Mouse (Mus musculus): ENCODE measurements around the gene Mrm1. TPM values are rescaled to one million over a fixed set of nuclear protein-coding genes. Genes with fewer than 3 reads are reported as not detected.
A peak's percentile ranks its signal among the peaks of the same experiment; 100 is the strongest.
"Not testable (repeated sequence)": the region's sequence is repeated elsewhere in the genome, so short reads cannot be mapped to it uniquely, and the experiment has no call there.

Gene Mrm1
- polyA plus RNA-seq (2016; fragmentation: Nextera tagmentation; extraction: Ambion mirVana) = 9.4 and 10.7 TPM in 2 replicates

DNA sequence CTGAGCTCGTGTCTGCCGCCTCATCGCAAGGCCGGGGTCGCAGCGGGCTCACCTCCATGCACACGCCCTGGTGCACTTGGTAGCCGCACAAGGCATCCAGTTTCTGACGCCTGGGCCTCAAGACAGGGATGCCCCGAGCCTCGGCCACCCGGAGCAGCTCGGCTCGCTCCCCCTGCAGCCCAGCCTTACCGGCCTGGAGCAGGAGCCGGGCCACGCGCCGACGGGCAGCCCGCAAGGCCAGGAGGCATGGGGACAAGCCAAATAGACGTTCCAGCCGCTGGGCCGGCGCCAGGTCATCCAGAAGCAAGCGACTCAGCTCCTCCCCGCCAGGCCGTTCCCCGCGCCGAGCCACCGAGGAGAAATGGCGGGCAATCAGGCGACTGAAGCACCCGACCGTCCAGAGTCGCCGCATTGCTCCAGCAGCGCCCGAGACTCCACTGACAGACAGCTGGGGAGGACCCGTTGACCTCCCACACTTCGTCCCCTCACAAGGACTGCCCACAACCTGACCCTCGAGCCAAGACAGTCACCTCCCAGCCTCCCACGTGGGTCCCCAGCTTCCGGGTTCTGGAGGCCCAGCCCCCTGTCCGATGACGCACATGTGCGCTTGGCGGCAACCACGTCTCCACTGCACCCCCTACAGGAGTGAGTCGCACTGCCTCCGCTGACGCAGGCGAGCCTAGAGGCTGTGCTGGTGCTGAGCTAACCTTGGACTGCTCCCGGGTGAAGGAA is at the start of gene Mrm1:
TSS of gene Mrm1 (minus strand) at position 555 of the 732 bp plus-strand sequence.
- Histone ChIP-seq H3K9ac (replicated peaks) (peak within 1 kb of the TSS; percentile 65), H3K4me2 (peak within 1 kb of the TSS; percentile 100), H3K27me3 (no peaks in the 10 kb centered on the region), H3K27ac (peak within 1 kb of the TSS; percentile 53), H3K4me3 (replicated peaks) (peak within 1 kb of the TSS; percentile 71), H3K36me3 (no peaks in the 10 kb centered on the region), H3K9me3 (no peaks in the 10 kb centered on the region), H3K4me1 (replicated peaks) (0 out of 2 replicates have a peak, but pooled peaks cover 9% of the 10 kb centered on the region)
- WGBS = under 1% methylated on average over 55 of the region's 55 CpGs
- ATAC-seq (ENCODE audit: insufficient number of reproducible peaks, insufficient read depth, low FRiP score, low TSS enrichment, low read depth) = peak; percentile 75

DNA sequence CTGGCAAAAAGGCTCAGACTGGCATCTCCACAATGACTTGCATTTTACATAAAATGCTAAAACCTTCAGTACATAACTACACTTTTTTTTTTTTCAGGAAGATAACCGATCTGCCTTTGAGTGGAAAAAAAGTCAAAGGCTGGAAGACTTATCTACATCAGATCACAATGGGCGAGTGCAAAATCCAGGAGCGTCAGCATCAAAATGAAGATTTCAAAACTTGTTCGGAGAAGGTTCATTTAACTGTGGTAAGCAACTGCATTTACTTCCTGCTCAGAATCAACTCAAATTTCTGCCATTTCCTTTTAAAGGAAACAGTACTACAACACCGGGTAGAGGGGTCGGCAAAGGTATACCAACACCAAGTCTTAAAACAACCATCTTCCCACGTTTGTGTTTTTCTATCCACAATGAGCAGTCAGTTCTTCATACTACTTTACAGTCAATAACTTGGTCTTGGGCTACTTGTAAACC is 49.5 kb upstream of the Mrm1 start:
- WGBS = 14% methylated on average over 7 of the region's 7 CpGs

DNA sequence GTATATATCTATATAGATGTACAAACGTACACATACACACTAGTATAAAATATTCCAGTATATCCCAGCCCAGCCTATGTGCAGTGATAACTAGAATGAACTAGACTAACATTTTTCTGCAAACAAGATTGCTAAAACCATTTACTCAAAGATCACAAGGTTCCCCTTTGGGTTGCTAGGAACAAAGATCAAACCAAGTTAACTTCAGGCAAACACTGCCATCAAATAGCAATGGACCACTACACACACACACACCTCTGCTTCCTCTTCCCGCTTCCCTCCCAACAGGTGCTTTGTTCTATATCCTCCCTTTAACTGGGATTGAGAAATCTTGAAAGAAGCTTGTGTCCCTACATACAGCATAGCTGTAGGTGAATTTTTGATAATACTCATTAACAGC is 48.3 kb upstream of the Mrm1 start:
- Histone ChIP-seq H3K27ac (no peak overlapping the region), H3K4me1 (replicated peaks) (peaks cover 20% of the 10 kb centered on the region), H3K9me3 (no peaks in the 10 kb centered on the region), H3K4me3 (replicated peaks) (no peak overlapping the region), H3K4me2 (peak overlapping the region; percentile 18), H3K9ac (replicated peaks) (no peak overlapping the region), H3K27me3 (no peaks in the 10 kb centered on the region), H3K36me3 (no peaks in the 10 kb centered on the region; the same call in 1 of the 2 replicates)
- ATAC-seq (ENCODE audit: insufficient number of reproducible peaks, insufficient read depth, low FRiP score, low TSS enrichment, low read depth) = no peak
- WGBS = 84% methylated on average over 2 of the region's 2 CpGs

More for the DNA sequence above, 49.5 kb upstream of the Mrm1 start:
- H3K4me1 ChIP-seq (replicated peaks) = peaks cover 20% of the 10 kb centered on the region
- H3K36me3 ChIP-seq = no peaks in the 10 kb centered on the region; the same call in 1 of the 2 replicates
- H3K27me3 ChIP-seq = no peaks in the 10 kb centered on the region
- ATAC-seq (ENCODE audit: insufficient number of reproducible peaks, insufficient read depth, low FRiP score, low TSS enrichment, low read depth) = no peak
- H3K4me2 ChIP-seq = peak overlapping the region; percentile 68
- peak overlapping the region; percentile 93 for H3K4me3 ChIP-seq (replicated peaks)
- H3K27ac ChIP-seq = peak overlapping the region; percentile 98; the same call in 1 of the 2 replicates
- no peaks in the 10 kb centered on the region for H3K9me3 ChIP-seq
- peak overlapping the region; percentile 93 for H3K9ac ChIP-seq (replicated peaks)

DNA sequence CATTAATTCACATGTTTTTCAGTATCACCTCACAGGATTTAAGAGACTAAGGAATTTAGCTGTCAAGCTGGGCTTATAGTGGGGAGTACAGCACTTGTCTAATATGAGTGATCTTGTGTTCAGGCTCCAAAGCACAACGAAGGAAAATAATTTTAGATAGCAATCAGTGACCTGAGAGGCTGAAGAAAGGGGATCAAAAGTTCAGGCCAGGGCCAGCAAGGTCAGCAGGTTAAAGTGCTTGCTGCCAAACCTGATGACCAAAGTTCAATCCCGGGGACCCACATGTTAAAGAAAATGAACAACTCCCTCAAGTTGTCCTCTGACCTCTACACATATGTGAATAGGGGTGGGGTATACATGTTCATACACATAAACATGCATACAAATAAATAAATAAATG is 46.0 kb upstream of the Mrm1 start:
- 49% methylated on average over 2 of the region's 2 CpGs for WGBS
- no peak for ATAC-seq (ENCODE audit: insufficient number of reproducible peaks, insufficient read depth, low FRiP score, low TSS enrichment, low read depth)
- Histone ChIP-seq H3K4me1 (replicated peaks) (peaks cover 17% of the 10 kb centered on the region), H3K27me3 (no peaks in the 10 kb centered on the region), H3K4me2 (no peak overlapping the region), H3K36me3 (peaks cover 16% of the 10 kb centered on the region), H3K4me3 (replicated peaks) (no peak overlapping the region), H3K9ac (replicated peaks) (no peak overlapping the region), H3K27ac (no peak overlapping the region), H3K9me3 (no peaks in the 10 kb centered on the region)

DNA sequence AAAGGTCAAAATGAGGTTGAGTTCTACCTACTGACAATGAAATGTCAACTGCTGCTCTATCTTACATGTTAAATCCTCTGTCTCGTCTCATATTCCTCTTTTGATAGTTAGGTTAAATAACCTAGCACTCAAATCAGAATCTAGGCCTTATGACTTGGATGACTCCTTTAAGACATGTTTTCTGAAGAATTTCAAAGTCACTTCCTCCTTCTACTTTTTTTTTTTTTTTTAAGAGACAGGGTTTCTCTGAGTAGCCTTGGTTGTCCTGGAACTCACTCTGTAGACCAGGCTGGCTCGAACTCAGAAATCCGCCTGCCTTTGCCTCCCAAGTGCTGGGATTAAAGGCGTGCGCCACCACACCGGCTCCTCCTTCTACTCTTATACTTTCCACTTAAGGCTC is 36.0 kb upstream of the Mrm1 start:
- Histone ChIP-seq H3K27ac (no peak overlapping the region), H3K4me1 (replicated peaks) (no peaks in the 10 kb centered on the region), H3K9ac (replicated peaks) (no peak overlapping the region), H3K4me3 (replicated peaks) (no peak overlapping the region), H3K9me3 (no peaks in the 10 kb centered on the region), H3K27me3 (no peaks in the 10 kb centered on the region), H3K4me2 (no peak overlapping the region), H3K36me3 (peaks cover 83% of the 10 kb centered on the region)
- WGBS = 96% methylated on average over 6 of the region's 6 CpGs
- no peak for ATAC-seq (ENCODE audit: insufficient number of reproducible peaks, insufficient read depth, low FRiP score, low TSS enrichment, low read depth)

DNA sequence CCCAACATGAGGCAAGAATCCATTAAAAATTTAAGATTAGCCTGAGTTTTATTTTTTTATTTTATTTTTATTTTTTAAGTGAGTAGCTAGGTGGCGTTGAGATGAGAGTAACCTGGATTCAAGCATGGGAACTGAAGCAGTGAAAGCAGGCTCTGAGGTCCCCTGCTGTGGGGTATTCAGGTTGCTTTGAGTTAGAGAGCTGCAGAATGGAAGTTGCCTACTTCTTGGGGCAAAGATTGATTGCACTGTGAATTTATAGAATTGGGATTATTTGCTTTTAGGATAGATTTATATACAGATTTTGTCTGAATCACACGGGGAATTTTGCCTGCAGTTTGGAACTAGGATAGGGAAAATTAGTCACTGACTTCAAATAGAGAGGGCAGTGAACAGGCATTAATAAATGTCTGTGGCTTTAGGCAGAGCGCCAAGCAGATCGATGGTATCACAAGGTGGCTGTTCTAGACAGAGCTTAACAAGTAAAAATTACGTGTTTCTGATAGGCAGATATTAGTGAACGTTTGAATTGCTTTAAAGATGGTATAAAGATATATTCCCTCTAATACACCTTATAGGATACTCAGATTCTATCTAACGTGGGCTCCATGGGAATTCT is 28.3 kb upstream of the Mrm1 start:
- no peaks in the 10 kb centered on the region for H3K27me3 ChIP-seq
- no peak for ATAC-seq (ENCODE audit: insufficient number of reproducible peaks, insufficient read depth, low FRiP score, low TSS enrichment, low read depth)
- H3K9ac ChIP-seq (replicated peaks) = no peak overlapping the region
- peaks cover 79% of the 10 kb centered on the region for H3K36me3 ChIP-seq
- no peak overlapping the region for H3K27ac ChIP-seq
- H3K4me2 ChIP-seq = no peak overlapping the region
- no peaks in the 10 kb centered on the region for H3K9me3 ChIP-seq
- no peaks in the 10 kb centered on the region for H3K4me1 ChIP-seq (replicated peaks)
- no peak overlapping the region for H3K4me3 ChIP-seq (replicated peaks)
- WGBS = 88% methylated on average over 7 of the region's 7 CpGs

DNA sequence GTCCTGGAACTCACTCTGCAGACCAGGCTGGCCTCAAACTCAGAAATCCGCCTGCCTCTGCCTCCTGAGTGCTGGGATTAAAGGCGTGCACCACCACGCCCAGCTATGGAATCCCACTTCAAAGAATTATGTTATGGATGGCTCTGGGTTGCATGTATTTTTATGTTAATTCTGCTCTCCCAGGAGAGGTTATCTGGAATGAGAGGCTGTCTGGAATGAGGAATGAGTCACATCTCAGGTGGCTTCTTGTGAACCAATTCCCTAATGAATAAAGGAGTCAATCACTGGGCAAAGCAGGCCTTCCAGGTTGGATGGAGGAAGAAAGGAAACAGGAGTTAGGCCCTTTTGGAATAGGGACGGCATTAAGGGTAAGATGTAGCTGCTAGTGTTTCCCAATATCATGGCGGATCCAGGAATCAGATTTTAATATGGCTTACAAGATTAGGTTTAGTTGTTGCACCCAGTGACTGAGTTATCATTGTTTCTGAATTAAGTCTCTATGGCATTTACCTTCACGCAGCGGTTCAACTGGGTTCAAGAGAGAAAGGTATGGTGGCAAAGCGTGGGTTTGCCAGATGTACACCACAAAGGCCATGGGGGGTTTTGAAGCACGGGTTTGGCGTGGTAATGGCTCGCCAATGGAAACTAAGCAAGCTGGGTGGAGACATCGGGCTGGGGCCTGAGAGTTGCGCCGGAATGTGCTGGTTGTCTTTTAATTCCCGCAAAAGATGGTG is 27.6 kb upstream of the Mrm1 start:
- 95% methylated on average over 15 of the region's 15 CpGs for WGBS
- Histone ChIP-seq H3K4me3 (replicated peaks) (no peak overlapping the region), H3K36me3 (peaks cover 79% of the 10 kb centered on the region), H3K27ac (no peak overlapping the region), H3K27me3 (no peaks in the 10 kb centered on the region), H3K9ac (replicated peaks) (no peak overlapping the region), H3K4me2 (no peak overlapping the region), H3K4me1 (replicated peaks) (no peaks in the 10 kb centered on the region), H3K9me3 (no peaks in the 10 kb centered on the region)
- no peak for ATAC-seq (ENCODE audit: insufficient number of reproducible peaks, insufficient read depth, low FRiP score, low TSS enrichment, low read depth)

DNA sequence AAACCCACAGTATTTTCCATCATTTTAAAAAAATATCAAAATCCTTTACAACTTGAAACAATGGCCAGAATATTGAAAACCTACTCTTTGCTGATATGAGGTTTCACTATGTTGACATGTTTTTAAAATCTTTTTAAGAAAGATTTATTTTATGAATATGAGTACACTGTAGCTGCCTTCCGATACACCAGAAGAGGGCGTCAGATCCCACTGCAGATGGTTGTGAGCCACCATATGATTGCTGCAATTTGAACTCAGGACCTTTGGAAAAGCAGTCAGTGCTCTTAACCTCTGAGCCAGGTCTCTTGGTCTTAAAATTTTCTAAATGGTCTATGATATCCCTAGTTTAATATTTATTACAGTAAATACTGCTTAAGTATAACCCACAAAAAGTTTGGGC is 20.0 kb upstream of the Mrm1 start:
- Histone ChIP-seq H3K9me3 (no peaks in the 10 kb centered on the region), H3K9ac (replicated peaks) (no peak overlapping the region), H3K27ac (no peak overlapping the region), H3K4me3 (replicated peaks) (no peak overlapping the region), H3K36me3 (peaks cover 88% of the 10 kb centered on the region), H3K4me2 (no peak overlapping the region), H3K4me1 (replicated peaks) (no peaks in the 10 kb centered on the region), H3K27me3 (no peaks in the 10 kb centered on the region)
- WGBS = 89% methylated on average over 2 of the region's 2 CpGs
- no peak for ATAC-seq (ENCODE audit: insufficient number of reproducible peaks, insufficient read depth, low FRiP score, low TSS enrichment, low read depth)

DNA sequence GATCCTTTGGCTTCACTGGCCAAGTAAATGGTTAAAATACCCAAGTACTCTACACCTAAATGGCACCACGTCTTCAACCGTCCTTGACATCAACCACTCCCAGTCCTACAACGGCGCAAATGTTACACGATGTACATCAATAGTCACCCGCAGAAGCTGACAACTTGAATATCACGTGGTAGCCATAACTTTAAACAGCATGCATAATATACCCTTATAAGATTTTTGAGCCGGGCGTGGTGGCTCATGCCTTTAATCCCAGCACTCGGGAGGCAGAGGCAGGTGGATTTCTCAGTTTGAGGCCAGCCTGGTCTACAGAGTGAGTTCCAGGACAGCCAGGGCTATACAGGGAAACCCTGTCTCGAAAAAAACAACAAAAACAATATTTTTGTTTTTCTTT is 10.2 kb upstream of the Mrm1 start:
- H3K9me3 ChIP-seq; H3K27me3 ChIP-seq; H3K4me1 ChIP-seq (replicated peaks); ATAC-seq (ENCODE audit: insufficient number of reproducible peaks, insufficient read depth, low FRiP score, low TSS enrichment, low read depth): not testable (repeated sequence)
- Histone ChIP-seq H3K4me3 (replicated peaks) (peak overlapping the region; percentile 79), H3K4me2 (peak overlapping the region; percentile 91), H3K36me3 (peaks cover 39% of the 10 kb centered on the region), H3K9ac (replicated peaks) (peak overlapping the region; percentile 75; the same call in 1 of the 2 replicates), H3K27ac (peak overlapping the region; percentile 63)
- 78% methylated on average over 11 of the region's 11 CpGs for WGBS

DNA sequence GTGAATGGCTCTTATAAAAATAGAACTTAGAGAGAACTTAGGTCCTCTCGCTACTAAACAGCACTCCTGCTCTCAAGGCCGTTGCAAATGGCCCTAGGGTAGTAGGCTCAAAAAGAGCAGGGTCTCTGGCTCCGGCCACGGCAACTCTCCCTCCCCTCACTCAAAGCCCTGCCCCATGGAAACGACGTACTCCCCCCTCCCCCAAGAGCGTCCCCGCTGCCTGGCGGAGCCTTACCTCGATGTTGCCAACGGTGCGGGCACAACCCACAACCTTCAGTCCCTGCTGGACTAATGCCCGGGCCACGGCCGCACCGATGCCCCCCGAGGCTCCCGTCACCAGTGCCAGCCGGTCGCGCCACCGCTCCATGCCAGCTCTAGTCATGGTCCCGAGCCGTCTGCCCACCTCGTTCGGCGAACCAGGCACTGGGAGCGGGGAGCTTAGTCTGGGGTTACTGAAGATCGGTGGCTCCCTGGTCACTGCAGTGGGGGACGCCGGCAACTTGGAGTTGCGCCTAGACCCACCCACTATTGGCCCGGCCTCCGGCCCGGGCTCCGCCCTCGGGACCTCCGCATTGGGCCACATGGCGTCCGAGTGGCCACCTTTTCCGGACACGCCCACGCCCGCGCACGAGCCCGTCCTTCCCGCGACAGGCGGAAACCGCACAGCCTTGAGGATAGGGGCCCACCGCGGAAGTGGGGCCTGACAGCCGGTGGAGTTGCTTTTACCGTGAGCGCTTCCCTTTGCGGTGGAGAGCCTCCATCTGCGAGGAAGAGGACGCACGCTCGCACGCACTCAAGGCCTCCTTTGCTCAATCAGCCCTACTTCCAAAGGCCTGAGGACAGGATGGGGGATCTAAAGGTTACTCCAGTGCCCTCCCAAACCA is 9.4 kb upstream of the Mrm1 start, which contains the start of gene Dhrs11:
TSS of gene Dhrs11 (minus strand) at position 479 of the 884 bp plus-strand sequence.
- H3K9ac ChIP-seq (replicated peaks) = peak within 1 kb of the TSS; percentile 75
- H3K4me1 ChIP-seq (replicated peaks) = 0 out of 2 replicates have a peak, but pooled peaks cover 9% of the 10 kb centered on the region
- H3K9me3 ChIP-seq = no peaks in the 10 kb centered on the region
- H3K27me3 ChIP-seq = no peaks in the 10 kb centered on the region
- H3K36me3 ChIP-seq = peaks cover 32% of the 10 kb centered on the region
- ATAC-seq (ENCODE audit: insufficient number of reproducible peaks, insufficient read depth, low FRiP score, low TSS enrichment, low read depth) = peak; percentile 94
- under 1% methylated on average over 62 of the region's 62 CpGs for WGBS
- H3K27ac ChIP-seq = peak within 1 kb of the TSS; percentile 63
- H3K4me3 ChIP-seq (replicated peaks) = peak within 1 kb of the TSS; percentile 79
- peak within 1 kb of the TSS; percentile 91 for H3K4me2 ChIP-seq
